Mouse (Mus musculus) cerebellum, postnatal 14 days (tissue): ENCODE measurements around the gene Mroh9.

Source experiments
- DNase-seq, 2 experiments: peaks; one replicate each; pipeline ENCODE4 v3.0.0; 2021; ENCODE audit warnings: mixed read lengths in 2 of 2

The Mroh9 gene

GRCm38 (mm10) chr1:163085570-163085969 lies at the start of gene Mroh9:
Gene Mroh9 (minus strand): TSS chr1:163085670.
- DNase-seq, result no peak

GRCm38 (mm10) chr1:163129976-163130375 lies 44.5 kb upstream of the Mroh9 start:
- DNase-seq, result no peak

- DNase-seq, result peak in 1 of 2 experiments; percentile 4
Measured at GRCm38 (mm10) chr1:163129129-163129900, 43.8 kb upstream of the Mroh9 start.

- DNase-seq, result no peak
Measured at GRCm38 (mm10) chr1:163126175-163126881, 40.9 kb upstream of the Mroh9 start.

GRCm38 (mm10) chr1:163122414-163122813 lies 36.9 kb upstream of the Mroh9 start:
- DNase-seq, result no peak

GRCm38 (mm10) chr1:163113461-163114174 lies 28.1 kb upstream of the Mroh9 start:
- no peak for DNase-seq

- DNase-seq, result no peak
Measured at GRCm38 (mm10) chr1:163112482-163113164, 27.2 kb upstream of the Mroh9 start.

GRCm38 (mm10) chr1:163104960-163105359 lies 19.5 kb upstream of the Mroh9 start:
- DNase-seq, result no peak

- DNase-seq, result peak; percentile 59 to 68
Measured at GRCm38 (mm10) chr1:163091438-163092155, 6.1 kb upstream of the Mroh9 start.

- DNase-seq, result peak; percentile 64 to 72
Measured at GRCm38 (mm10) chr1:163070502-163070901, 15.0 kb downstream of the Mroh9 start.

- DNase-seq, result no peak
Measured at GRCm38 (mm10) chr1:163060381-163060780, 25.1 kb downstream of the Mroh9 start.

GRCm38 (mm10) chr1:163057363-163057762 lies 28.1 kb downstream of the Mroh9 start:
- DNase-seq, result peak; percentile 8 to 9

GRCm38 (mm10) chr1:163055629-163056028 lies 29.8 kb downstream of the Mroh9 start:
- DNase-seq, result no peak

GRCm38 (mm10) chr1:163023075-163023474 lies 62.4 kb downstream of the Mroh9 start:
- no peak for DNase-seq

- DNase-seq, result no peak
Measured at GRCm38 (mm10) chr1:163009220-163009619, 76.2 kb downstream of the Mroh9 start.

GRCm38 (mm10) chr1:163003496-163003895 lies 82.0 kb downstream of the Mroh9 start:
- no peak for DNase-seq

GRCm38 (mm10) chr1:163001271-163001829 lies 84.1 kb downstream of the Mroh9 start:
- no peak for DNase-seq

- DNase-seq, result no peak
Measured at GRCm38 (mm10) chr1:162987546-162987945, 97.9 kb downstream of the Mroh9 start.

- no peak for DNase-seq
Measured at GRCm38 (mm10) chr1:162986777-162987176, 98.7 kb downstream of the Mroh9 start.

GRCm38 (mm10) chr1:162986121-162986748 lies 99.2 kb downstream of the Mroh9 start:
- DNase-seq, result no peak

- DNase-seq, result no peak
Measured at GRCm38 (mm10) chr1:162984428-162984827, 101.0 kb downstream of the Mroh9 start, which contains the start of gene Fmo3. Gene Fmo3 (minus strand): TSS chr1:162984528.
